Mouse (Mus musculus) kidney, embryonic 16.5 days (tissue): ENCODE data around the gene Gbx2. TPM values are rescaled to one million over a fixed set of nuclear protein-coding genes. Genes with fewer than 3 reads are reported as not detected.

Experiments used
- ATAC-seq: fragments of 200-750 bp; cut with Nextera tagmentation; 2 replicates; pipeline ENCODE4 v1.8.0; 2017; ENCODE audit warnings: moderate TSS enrichment; ENCODE audit not compliant: low FRiP score, low TSS enrichment
- H3K27ac ChIP-seq: fragments of 300-500 bp; sonication (generic); 2 replicates; pipeline ENCODE4 v1.5.1; 2014; ENCODE audit warnings: low read length
- H3K27me3 ChIP-seq: fragments of 300-500 bp; sonication (generic); 2 replicates; pipeline ENCODE4 v1.6.1; 2014; ENCODE audit warnings: low read length, control low read depth, mixed read lengths; ENCODE audit not compliant: insufficient read depth
- H3K36me3 ChIP-seq: fragments of 300-500 bp; sonication (generic); 2 replicates; pipeline ENCODE4 v1.6.1; 2014; ENCODE audit warnings: low read length, control low read depth, mixed read lengths; ENCODE audit not compliant: insufficient read depth
- H3K4me1 ChIP-seq: fragments of 300-500 bp; sonication (generic); 2 replicates; pipeline ENCODE4 v1.6.1; 2014; ENCODE audit warnings: low read length, control low read depth, mixed read lengths; ENCODE audit not compliant: insufficient read depth
- H3K4me2 ChIP-seq: fragments of 300-500 bp; sonication (generic); replicated peaks from 2 replicates; pipeline ENCODE4 v1.6.1; 2014; ENCODE audit warnings: low read depth, low read length
- H3K4me3 ChIP-seq: fragments of 300-500 bp; sonication (generic); 2 replicates; pipeline ENCODE4 v1.5.1; 2014; ENCODE audit warnings: mild to moderate bottlenecking, low read length
- H3K9ac ChIP-seq: fragments of 300-500 bp; sonication (generic); replicated peaks from 2 replicates; pipeline ENCODE4 v1.6.1; 2014; ENCODE audit warnings: low read length
- H3K9me3 ChIP-seq: fragments of 300-500 bp; sonication (generic); 2 replicates; pipeline ENCODE4 v1.6.1; 2016; ENCODE audit warnings: low read length, control low read depth
- WGBS: fragments of 180-500 bp; shearing (Covaris S2); extraction: QIAGEN DNeasy Blood & Tissue Kit; methylation state at CpG from one replicate; pipeline ENCODE4 v1.1.7; 2014; 5-methylcytosine and 5-hydroxymethylcytosine counted together
- polyA plus RNA-seq: library from polyadenylated mRNA; unstranded; fragments of >200 nt; fragmentation: Nextera tagmentation; extraction: Ambion mirVana; gene quantifications from 2 replicates; pipeline ENCODE4 v1.2.1, GENCODE M21; 2015

The Gbx2 gene
- polyA plus RNA-seq, 1 experiment from 2014 or later = 0.22 TPM

GRCm38 (mm10) chr1:89919206-89919605, 11.8 kb downstream of the Gbx2 start:
- H3K27me3 ChIP-seq = peaks cover 70% of the 10 kb centered on the region
- no peak overlapping the region for H3K4me2 ChIP-seq

DNA sequence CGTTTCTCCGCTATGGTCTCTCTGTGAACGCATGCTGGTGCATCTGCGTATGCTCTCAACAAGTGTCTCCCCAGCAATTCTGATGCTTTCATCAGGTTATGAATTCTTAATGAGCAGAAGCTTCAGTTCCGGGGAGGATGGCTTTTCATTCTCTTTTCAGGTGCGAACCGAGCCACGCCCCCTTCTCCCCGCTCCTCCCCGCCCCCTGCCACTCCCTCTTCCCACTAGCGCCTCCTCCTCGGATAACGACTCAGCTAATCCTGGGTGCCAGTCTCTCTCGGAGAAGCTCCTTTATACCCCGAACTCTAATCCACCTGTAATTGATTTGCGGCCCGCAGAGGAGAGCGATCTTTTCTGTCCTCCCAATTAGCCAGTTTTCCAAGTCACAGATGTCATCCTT, 12.9 kb downstream of the Gbx2 start:
- no peak for ATAC-seq
- no peak overlapping the region for H3K9ac ChIP-seq
- no peak overlapping the region for H3K4me2 ChIP-seq
- H3K36me3 ChIP-seq = no peaks in the 10 kb centered on the region
- H3K27me3 ChIP-seq = peaks cover 60% of the 10 kb centered on the region
- peaks cover 5% of the 10 kb centered on the region; the same call in 1 of the 2 replicates for H3K4me1 ChIP-seq
- no peak overlapping the region for H3K4me3 ChIP-seq
- no peaks in the 10 kb centered on the region for H3K9me3 ChIP-seq
- WGBS = 31% methylated on average over 18 of the region's 18 CpGs
- H3K27ac ChIP-seq = no peak overlapping the region

More at GRCm38 (mm10) chr1:89919206-89919605, 11.8 kb downstream of the Gbx2 start:
- H3K9ac ChIP-seq = no peak overlapping the region
- H3K27ac ChIP-seq = no peak overlapping the region
- no peaks in the 10 kb centered on the region for H3K9me3 ChIP-seq
- no peak for ATAC-seq
- H3K4me3 ChIP-seq = no peak overlapping the region
- peaks cover 10% of the 10 kb centered on the region for H3K4me1 ChIP-seq
- no peaks in the 10 kb centered on the region for H3K36me3 ChIP-seq
- 40% methylated on average over 6 of the region's 6 CpGs for WGBS

- no peak overlapping the region for H3K27ac ChIP-seq
- H3K9ac ChIP-seq = no peak overlapping the region
- no peaks in the 10 kb centered on the region for H3K4me1 ChIP-seq
- H3K36me3 ChIP-seq = no peaks in the 10 kb centered on the region
- H3K4me2 ChIP-seq = no peak overlapping the region
- 77% methylated on average over 4 of the region's 4 CpGs for WGBS
- no peak overlapping the region for H3K4me3 ChIP-seq
- peaks cover 15% of the 10 kb centered on the region for H3K27me3 ChIP-seq
- H3K9me3 ChIP-seq = no peaks in the 10 kb centered on the region
- ATAC-seq = no peak
Observed at GRCm38 (mm10) chr1:89913611-89914010, 17.4 kb downstream of the Gbx2 start.

DNA sequence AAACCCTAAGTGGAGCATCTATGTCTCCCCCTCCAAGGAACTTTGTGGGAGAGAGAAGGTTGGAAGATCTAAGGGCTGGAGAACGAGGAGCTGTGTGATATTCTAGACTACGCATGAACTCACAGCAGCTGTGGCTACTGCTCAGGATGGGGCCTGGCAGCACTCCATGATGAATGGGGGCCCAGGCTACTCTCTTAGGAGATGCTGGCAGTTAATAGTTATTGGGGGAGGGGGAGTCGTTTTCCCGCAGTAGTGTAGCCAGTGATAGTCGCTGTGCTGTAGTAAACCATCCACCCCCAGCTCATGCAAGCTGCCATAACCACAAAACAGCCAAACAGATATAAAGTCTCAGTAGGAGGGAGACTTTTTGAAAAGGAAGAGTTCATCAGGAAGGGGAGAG, 18.6 kb downstream of the Gbx2 start:
- ATAC-seq = no peak
- no peak overlapping the region for H3K4me3 ChIP-seq
- no peak overlapping the region for H3K4me2 ChIP-seq
- peaks cover 3% of the 10 kb centered on the region for H3K27me3 ChIP-seq
- no peaks in the 10 kb centered on the region for H3K9me3 ChIP-seq
- H3K27ac ChIP-seq = no peak overlapping the region
- H3K9ac ChIP-seq = no peak overlapping the region
- no peaks in the 10 kb centered on the region for H3K4me1 ChIP-seq
- H3K36me3 ChIP-seq = no peaks in the 10 kb centered on the region
- 23% methylated on average over 5 of the region's 5 CpGs for WGBS

- H3K9ac ChIP-seq = no peak overlapping the region
- H3K4me2 ChIP-seq = no peak overlapping the region
- 87% methylated on average over 8 of the region's 8 CpGs for WGBS
- H3K4me3 ChIP-seq = no peak overlapping the region
- peaks cover 7% of the 10 kb centered on the region; the same call in 1 of the 2 replicates for H3K9me3 ChIP-seq
- no peaks in the 10 kb centered on the region for H3K27me3 ChIP-seq
- no peaks in the 10 kb centered on the region for H3K4me1 ChIP-seq
- no peak overlapping the region for H3K27ac ChIP-seq
- H3K36me3 ChIP-seq = no peaks in the 10 kb centered on the region
- no peak for ATAC-seq
Observed at GRCm38 (mm10) chr1:89909796-89910195, 21.2 kb downstream of the Gbx2 start.

- H3K4me2 ChIP-seq = no peak overlapping the region
- H3K9me3 ChIP-seq = peaks cover 7% of the 10 kb centered on the region; the same call in 1 of the 2 replicates
- no peak overlapping the region for H3K4me3 ChIP-seq
- H3K27ac ChIP-seq = no peak overlapping the region
- no peak for ATAC-seq
- no peaks in the 10 kb centered on the region for H3K36me3 ChIP-seq
- WGBS = 62% methylated on average over 1 of the region's 1 CpGs
- H3K4me1 ChIP-seq = no peaks in the 10 kb centered on the region
- H3K9ac ChIP-seq = no peak overlapping the region
- no peaks in the 10 kb centered on the region for H3K27me3 ChIP-seq
Observed at GRCm38 (mm10) chr1:89902641-89903040, 28.3 kb downstream of the Gbx2 start.

DNA sequence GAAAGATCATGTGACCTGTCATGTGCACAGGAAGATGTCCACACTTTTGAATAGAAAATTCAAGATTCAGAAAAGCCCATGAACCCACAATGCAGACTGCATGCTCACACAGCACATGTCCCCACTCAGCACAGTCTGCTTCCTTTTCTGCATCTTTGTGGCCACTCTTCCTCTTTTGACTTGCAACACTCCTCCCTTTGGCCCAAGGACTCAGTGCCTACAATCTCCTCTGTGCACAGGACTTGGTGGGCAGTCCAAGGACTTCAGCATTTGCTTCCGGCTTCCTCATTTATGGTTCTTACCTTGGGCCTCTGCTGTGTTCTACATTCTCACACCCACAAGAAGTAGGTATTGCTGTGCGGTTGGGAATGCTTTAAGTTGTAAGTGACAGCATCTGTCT, 28.7 kb downstream of the Gbx2 start:
- WGBS = 82% methylated on average over 2 of the region's 2 CpGs
- no peak overlapping the region for H3K4me2 ChIP-seq
- H3K36me3 ChIP-seq = no peaks in the 10 kb centered on the region

DNA sequence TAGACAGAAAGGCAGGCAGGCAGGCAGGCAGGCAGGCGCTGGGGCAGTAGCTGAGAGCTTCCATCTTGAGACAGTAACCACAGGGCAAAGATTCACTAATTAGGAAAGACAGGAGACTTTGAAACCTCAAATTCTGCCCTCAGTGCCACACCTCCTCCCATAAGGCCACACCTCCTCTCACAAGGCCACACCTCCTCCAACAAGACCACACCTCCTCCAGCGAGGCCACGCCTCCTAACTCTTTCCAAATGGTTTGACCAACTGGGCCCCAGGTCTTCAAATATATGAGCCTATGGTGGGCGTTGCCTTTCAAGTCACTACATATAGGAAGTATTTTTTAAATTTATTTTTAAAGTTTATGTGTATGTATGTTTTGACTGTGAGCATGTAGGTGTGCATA, 29.6 kb downstream of the Gbx2 start:
- WGBS = 83% methylated on average over 4 of the region's 4 CpGs
- Histone ChIP-seq H3K9ac (no peak overlapping the region), H3K4me3 (no peak overlapping the region), H3K9me3 (peaks cover 5% of the 10 kb centered on the region; the same call in 1 of the 2 replicates), H3K27me3 (no peaks in the 10 kb centered on the region), H3K4me2 (no peak overlapping the region), H3K36me3 (no peaks in the 10 kb centered on the region), H3K4me1 (no peaks in the 10 kb centered on the region), H3K27ac (no peak overlapping the region)
- no peak for ATAC-seq

More for the DNA sequence above, 28.7 kb downstream of the Gbx2 start:
- Histone ChIP-seq H3K4me3 (no peak overlapping the region), H3K4me1 (no peaks in the 10 kb centered on the region), H3K9ac (no peak overlapping the region), H3K9me3 (peaks cover 7% of the 10 kb centered on the region; the same call in 1 of the 2 replicates), H3K27me3 (no peaks in the 10 kb centered on the region), H3K27ac (no peak overlapping the region)
- ATAC-seq = no peak

DNA sequence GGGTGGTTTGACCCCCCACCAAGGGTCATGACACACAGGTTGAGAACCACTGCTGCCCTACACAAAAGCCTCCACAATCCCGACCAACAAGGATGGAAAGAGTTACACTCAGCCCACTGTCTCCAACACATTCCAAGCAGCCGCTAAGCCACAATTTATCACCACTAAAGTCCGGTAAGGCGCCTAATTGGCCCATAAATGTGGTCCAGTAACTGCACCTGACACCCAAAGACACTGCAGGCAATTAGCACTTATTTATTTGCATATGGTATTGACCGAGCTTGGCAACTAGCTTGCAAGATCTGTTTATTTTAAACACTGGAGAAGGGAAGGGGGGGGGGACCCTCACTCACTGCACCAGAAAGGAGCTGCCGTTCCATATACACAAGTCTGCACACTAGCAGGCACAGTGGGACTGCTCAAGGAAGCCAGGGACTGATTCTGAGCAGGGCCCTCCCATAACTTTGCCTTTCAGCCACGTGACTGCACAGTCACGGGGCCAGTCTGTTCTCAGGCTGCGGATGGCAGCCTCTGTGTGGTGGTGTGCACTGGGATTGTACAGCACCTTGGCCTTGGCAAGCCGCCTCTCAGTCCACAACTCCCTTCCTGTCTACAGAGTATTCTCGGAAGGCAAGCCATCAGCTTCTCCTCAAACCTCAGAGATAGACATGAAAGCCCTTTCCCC, 31.1 kb downstream of the Gbx2 start:
- H3K4me3 ChIP-seq = no peak overlapping the region
- no peaks in the 10 kb centered on the region for H3K27me3 ChIP-seq
- H3K9me3 ChIP-seq = no peaks in the 10 kb centered on the region
- no peak overlapping the region for H3K4me2 ChIP-seq
- no peaks in the 10 kb centered on the region for H3K36me3 ChIP-seq
- WGBS = 37% methylated on average over 11 of the region's 11 CpGs
- ATAC-seq = no peak
- no peaks in the 10 kb centered on the region for H3K4me1 ChIP-seq
- no peak overlapping the region for H3K9ac ChIP-seq
- no peak overlapping the region for H3K27ac ChIP-seq

DNA sequence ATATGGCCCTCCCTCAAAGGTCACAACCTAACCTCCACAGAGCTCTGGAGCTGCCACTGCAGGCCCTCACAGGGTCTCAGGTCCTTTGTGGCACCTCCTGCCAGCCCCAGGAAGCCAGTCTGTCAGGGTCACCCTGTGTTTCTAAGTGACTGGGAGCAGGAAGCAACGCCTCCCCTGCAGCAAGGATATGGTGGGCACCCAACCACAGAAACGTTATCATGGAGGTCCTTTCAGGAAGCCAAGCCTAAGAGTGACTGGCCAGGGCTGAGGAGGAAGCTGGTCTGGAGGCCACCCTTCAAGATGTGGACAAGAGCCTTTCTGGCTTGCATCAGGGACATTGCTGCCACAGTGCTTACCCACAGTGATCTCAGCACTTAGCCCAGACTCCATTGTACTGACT, 31.9 kb downstream of the Gbx2 start:
- H3K27me3 ChIP-seq = no peaks in the 10 kb centered on the region
- WGBS = 58% methylated on average over 2 of the region's 2 CpGs
- no peaks in the 10 kb centered on the region for H3K36me3 ChIP-seq
- ATAC-seq = no peak
- no peaks in the 10 kb centered on the region for H3K9me3 ChIP-seq
- H3K9ac ChIP-seq = no peak overlapping the region
- no peak overlapping the region for H3K4me3 ChIP-seq
- H3K4me2 ChIP-seq = no peak overlapping the region
- no peaks in the 10 kb centered on the region for H3K4me1 ChIP-seq
- H3K27ac ChIP-seq = no peak overlapping the region
